Comparison of ENCODE assay signal across 21 mouse cellular contexts in genomic region chr14:72141136-72141535, GRCm38 (mm10).
"Had no signal": no experiment of that assay in that cellular context is flagged by ENCODE, and none has a peak within 500 bp of the region (broad histone marks: within the 10 kb centered on the region; RNA-seq: fewer than 3 reads in every experiment).

No protein-coding gene starts in this region.

- ATAC-seq: liver, postnatal 0 days; lung, postnatal 0 days had no signal

- DNase-seq: kidney, adult 2 months; kidney, postnatal 25 days; layer of hippocampus, adult 9-11 months; liver, postnatal 0 days; midbrain, embryonic 14.5 days; retina, postnatal 1 day; right cerebral cortex, postnatal 25 days; spleen, adult 18-20 months; thymus, adult 18-20 months; thymus, postnatal 36 days had no signal

- H3K4me2 ChIP-seq: limb, embryonic 12.5 days; limb, embryonic 15.5 days; liver, embryonic 11.5 days; lung, embryonic 14.5 days; neural tube, embryonic 13.5 days had no signal

- H3K9me3 ChIP-seq: limb, embryonic 15.5 days; neural tube, embryonic 13.5 days had no signal

- H3K9ac ChIP-seq: limb, embryonic 12.5 days; limb, embryonic 15.5 days; liver, embryonic 14.5 days; liver, postnatal 0 days; lung, embryonic 14.5 days; neural tube, embryonic 13.5 days had no signal

- H3K36me3 ChIP-seq: limb, embryonic 12.5 days; limb, embryonic 15.5 days; neural tube, embryonic 13.5 days had no signal

- H3K4me3 ChIP-seq: layer of hippocampus, adult 2 months; limb, embryonic 12.5 days; limb, embryonic 15.5 days; myocyte; neural tube, embryonic 13.5 days had no signal

- H3K27ac ChIP-seq: kidney, postnatal 0 days; layer of hippocampus, adult 2 months; limb, embryonic 12.5 days; limb, embryonic 15.5 days; liver, embryonic 14.5 days; macrophage; neural tube, embryonic 13.5 days had no signal

- H3K4me1 ChIP-seq: limb, embryonic 15.5 days had no signal

- H3K27me3 ChIP-seq: limb, embryonic 15.5 days; neural tube, embryonic 13.5 days had no signal
